23 mouse cellular contexts compared by ENCODE assay signal in the genomic region with DNA sequence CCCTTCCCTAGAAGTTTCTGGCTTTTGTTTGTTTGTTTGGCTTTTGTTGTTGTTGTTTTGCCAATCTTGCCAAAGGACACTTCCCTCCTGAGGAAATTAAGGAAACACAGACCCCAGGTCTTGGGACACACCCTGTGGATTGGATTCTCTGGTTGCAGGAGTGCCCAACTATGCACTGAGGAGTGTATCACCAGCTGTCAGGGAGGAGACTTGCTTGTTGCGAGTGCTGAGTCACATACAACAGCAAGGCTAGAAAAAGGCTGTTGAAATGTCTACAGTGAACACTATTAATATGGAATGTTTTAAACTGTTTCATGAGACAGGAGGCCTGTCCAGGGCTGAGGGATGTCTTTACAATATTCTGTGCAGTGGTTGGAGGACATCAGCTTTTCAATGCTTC. TPM values are rescaled to one million over a fixed set of nuclear protein-coding genes. Genes with fewer than 3 reads are reported as not detected.
DNase-seq lines count a peak whose midpoint lies in the region; ATAC-seq and TF ChIP-seq lines count a peak whose summit lies in the region.
"Had no signal": no experiment of that assay in that cellular context is flagged by ENCODE, and none has a peak within 500 bp of the region (broad histone marks: within the 10 kb centered on the region; RNA-seq: fewer than 3 reads in every experiment).

No protein-coding gene starts in this region.

- no peak for TF ChIP-seq EP300 in lung, postnatal 0 days (IDR thresholded peaks at IDR 0.05)
- TF ChIP-seq EP300 in CH12.LX (IDR thresholded peaks at IDR 0.05; ENCODE audit: low read length), result no peak

- 59% methylated on average over 1 of the region's 1 CpGs for WGBS in lung, postnatal 0 days
- 61% methylated on average over 1 of the region's 1 CpGs for WGBS in midbrain, postnatal 0 days
- 77% methylated on average over 1 of the region's 1 CpGs for WGBS in hindbrain, embryonic 14.5 days

- in situ Hi-C loops in CH12.LX (cut with MboI; ENCODE audit: low pct_ligation_motif_present, low pct_unique_long_range_greater_than_20kb, low sequenced_read_pairs), result no loop called here

- H3K27ac ChIP-seq in lung, postnatal 0 days (ENCODE audit: low read length), result no peak overlapping the region
- H3K27ac ChIP-seq in CH12.LX (ENCODE audit: insufficient read depth, low read depth), result peak overlapping the region; percentile 19; the same call in 1 of the 2 replicates
- no peak overlapping the region for H3K27ac ChIP-seq in midbrain, postnatal 0 days (ENCODE audit: low read depth, low read length)
- no peak overlapping the region for H3K27ac ChIP-seq in hindbrain, embryonic 14.5 days
- H3K27ac ChIP-seq: embryonic facial prominence, embryonic 15.5 days; forebrain, embryonic 10.5 days; heart, adult 2 months; heart, embryonic 15.5 days had no signal

- TF ChIP-seq POLR2A in CH12.LX (IDR thresholded peaks at IDR 0.05; ENCODE audit: low read depth, low read length), result no peak

- no peak overlapping the region for H3K9ac ChIP-seq in lung, postnatal 0 days (replicated peaks; ENCODE audit: low read depth)
- no peak overlapping the region for H3K9ac ChIP-seq in CH12.LX (ENCODE audit: insufficient read depth, low read depth)
- H3K9ac ChIP-seq in midbrain, postnatal 0 days (replicated peaks; ENCODE audit: low read length, poor library complexity, severe bottlenecking), result no peak overlapping the region
- H3K9ac ChIP-seq in hindbrain, embryonic 14.5 days, result no peak overlapping the region
- H3K9ac ChIP-seq: embryonic facial prominence, embryonic 15.5 days; heart, embryonic 15.5 days had no signal

- DNase-seq in lung, postnatal 0 days (ENCODE audit: low spot score), result peak; percentile 38
- no peak for DNase-seq in lung, postnatal 25 days (ENCODE audit: low spot score)
- no peak for DNase-seq in CH12.LX (ENCODE audit: extremely low read depth)
- peak; percentile 45 for DNase-seq in brain, adult 2 months (ENCODE audit: low read depth, low spot score)
- no peak for DNase-seq in left cerebral cortex, adult 9 months (ENCODE audit: low spot score in 2 of 2)
- DNase-seq in midbrain, postnatal 0 days (ENCODE audit: low spot score), result no peak
- DNase-seq in hindbrain, embryonic 14.5 days (ENCODE audit: low spot score), result no peak
- DNase-seq: adrenal gland, postnatal 14 days; cerebellum, adult 18-20 months; cerebellum, adult 9-11 months; embryo, embryonic 11 days; gastrocnemius, postnatal 10 days; heart, adult 2 months; heart, postnatal 36 days had no signal

- no peak for TF ChIP-seq RAD21 in CH12.LX (IDR thresholded peaks at IDR 0.05; ENCODE audit: low read depth, low read length)

- dilution Hi-C loops in CH12.LX (cut with MboI; ENCODE audit: extremely low pct_ligation_motif_present, extremely low pct_unique_long_range_greater_than_20kb, low sequenced_read_pairs), result no loop called here

- no peak for TF ChIP-seq CTCF in lung, postnatal 0 days (IDR thresholded peaks at IDR 0.05)
- TF ChIP-seq CTCF in CH12.LX (conservative IDR thresholded peaks at IDR 0.05 in 1 of 2, IDR thresholded peaks at IDR 0.05 in 1 of 2; ENCODE audit: low read depth in 2 of 2, low read length in 2 of 2), result no peak
- no peak for TF ChIP-seq CTCF in midbrain, postnatal 0 days (IDR thresholded peaks at IDR 0.05)

- no peaks in the 10 kb centered on the region for H3K9me3 ChIP-seq in lung, postnatal 0 days (ENCODE audit: low read length)
- no peaks in the 10 kb centered on the region for H3K9me3 ChIP-seq in CH12.LX (replicated peaks; ENCODE audit: low read length)
- H3K9me3 ChIP-seq in midbrain, postnatal 0 days (ENCODE audit: low read length), result no peaks in the 10 kb centered on the region
- no peaks in the 10 kb centered on the region for H3K9me3 ChIP-seq in hindbrain, embryonic 14.5 days (ENCODE audit: control insufficient read depth, low read length)
- H3K9me3 ChIP-seq: embryonic facial prominence, embryonic 15.5 days; forebrain, embryonic 10.5 days; heart, embryonic 15.5 days had no signal

- H3K4me3 ChIP-seq in lung, postnatal 0 days (ENCODE audit: low read depth, low read length), result no peak overlapping the region
- H3K4me3 ChIP-seq in CH12.LX (replicated peaks in 1 of 3; ENCODE audit: low read depth in 2 of 3, low read length in 2 of 3, poor library complexity in 1 of 3), result no peak overlapping the region
- no peak overlapping the region for H3K4me3 ChIP-seq in midbrain, postnatal 0 days (ENCODE audit: low read depth, low read length)
- no peak overlapping the region for H3K4me3 ChIP-seq in hindbrain, embryonic 14.5 days (replicated peaks; ENCODE audit: low read length)
- H3K4me3 ChIP-seq: embryonic facial prominence, embryonic 15.5 days; erythroblast, embryonic 14.5 days; forebrain, embryonic 10.5 days; heart, adult 2 months; heart, embryonic 15.5 days had no signal

- H3K27me3 ChIP-seq in lung, postnatal 0 days (replicated peaks; ENCODE audit: insufficient read depth, low read length), result no peaks in the 10 kb centered on the region
- peaks cover 3% of the 10 kb centered on the region for H3K27me3 ChIP-seq in CH12.LX (replicated peaks)
- no peaks in the 10 kb centered on the region for H3K27me3 ChIP-seq in midbrain, postnatal 0 days (ENCODE audit: insufficient read depth, low read length)
- H3K27me3 ChIP-seq in hindbrain, embryonic 14.5 days (ENCODE audit: control insufficient read depth, insufficient read depth, low read length), result 0 out of 2 replicates have a peak, but pooled peaks cover 4% of the 10 kb centered on the region
- H3K27me3 ChIP-seq: embryonic facial prominence, embryonic 15.5 days; heart, embryonic 15.5 days had no signal

- H3K4me2 ChIP-seq in lung, postnatal 0 days (replicated peaks; ENCODE audit: low read depth, low read length), result no peak overlapping the region
- no peak overlapping the region for H3K4me2 ChIP-seq in CH12.LX (ENCODE audit: insufficient read depth, low read depth, poor library complexity, severe bottlenecking)
- H3K4me2 ChIP-seq in midbrain, postnatal 0 days (ENCODE audit: low read depth, low read length, poor library complexity, severe bottlenecking), result no peak overlapping the region
- H3K4me2 ChIP-seq in hindbrain, embryonic 14.5 days (replicated peaks), result no peak overlapping the region
- H3K4me2 ChIP-seq: embryonic facial prominence, embryonic 15.5 days; heart, embryonic 11.5 days; heart, embryonic 15.5 days had no signal

- H3K36me3 ChIP-seq in lung, postnatal 0 days (ENCODE audit: insufficient read depth, low read length), result no peaks in the 10 kb centered on the region
- H3K36me3 ChIP-seq in CH12.LX (replicated peaks in 1 of 2; ENCODE audit: control insufficient read depth in 1 of 2, insufficient read depth in 1 of 2, low read length in 1 of 2), result no peaks in the 10 kb centered on the region
- no peaks in the 10 kb centered on the region for H3K36me3 ChIP-seq in midbrain, postnatal 0 days (ENCODE audit: insufficient read depth, low read length)
- no peaks in the 10 kb centered on the region for H3K36me3 ChIP-seq in hindbrain, embryonic 14.5 days (replicated peaks; ENCODE audit: control insufficient read depth, insufficient read depth)
- H3K36me3 ChIP-seq: embryonic facial prominence, embryonic 15.5 days; forebrain, embryonic 10.5 days; heart, embryonic 15.5 days had no signal

- no peak for ATAC-seq in lung, postnatal 0 days
- ATAC-seq in midbrain, postnatal 0 days (ENCODE audit: low FRiP score), result no peak
- ATAC-seq in hindbrain, embryonic 14.5 days (ENCODE audit: low FRiP score), result no peak
- ATAC-seq: forebrain, embryonic 14.5 days; hindbrain, embryonic 16.5 days; inflammation-experienced regulatory T-cells, adult 6 months; intestine, postnatal 0 days had no signal

- no peaks in the 10 kb centered on the region for H3K4me1 ChIP-seq in lung, postnatal 0 days (ENCODE audit: insufficient read depth, low read depth, low read length)
- peaks cover 27 to 66% of the 10 kb centered on the region in 2 experiments for H3K4me1 ChIP-seq in CH12.LX (ENCODE audit: control insufficient read depth in 1 of 2, insufficient read depth in 2 of 2)
- H3K4me1 ChIP-seq in midbrain, postnatal 0 days (ENCODE audit: insufficient read depth, low read length), result no peaks in the 10 kb centered on the region
- H3K4me1 ChIP-seq in hindbrain, embryonic 14.5 days (replicated peaks; ENCODE audit: control insufficient read depth, insufficient read depth, low read length), result no peaks in the 10 kb centered on the region
- H3K4me1 ChIP-seq: embryonic facial prominence, embryonic 15.5 days; heart, embryonic 15.5 days had no signal

- H3K79me2 ChIP-seq in CH12.LX (replicated peaks; ENCODE audit: control insufficient read depth, extremely low read depth, insufficient read depth, poor library complexity, severe bottlenecking), result no peaks in the 10 kb centered on the region

TF ChIP-seq in CH12.LX, 34 proteins besides CTCF, POLR2A, EP300 and RAD21:
- TF ChIP-seq MYC (IDR thresholded peaks at IDR 0.05; ENCODE audit: low read depth, low read length) (no peak), ZC3H11A (IDR thresholded peaks at IDR 0.05; ENCODE audit: low read depth, low read length) (no peak), POLR2AphosphoS2 (IDR thresholded peaks at IDR 0.05; ENCODE audit: low read depth, low read length) (no peak), JUND (conservative IDR thresholded peaks at IDR 0.05; ENCODE audit: low read depth, low read length) (no peak), RCOR1 (conservative IDR thresholded peaks at IDR 0.05; ENCODE audit: low read depth, low read length) (no peak), ZNF384 (IDR thresholded peaks at IDR 0.05; ENCODE audit: low read depth, low read length) (no peak), SIN3A (IDR thresholded peaks at IDR 0.05; ENCODE audit: low read length) (no peak), CHD1 (IDR thresholded peaks at IDR 0.05; ENCODE audit: low read depth, low read length) (no peak), UBTF (IDR thresholded peaks at IDR 0.05; ENCODE audit: low read depth, low read length) (no peak), JUN (IDR thresholded peaks at IDR 0.05; ENCODE audit: insufficient read depth, low read depth, low read length) (no peak)

RNA-seq across cellular contexts. Expression of gene Phf21a, which starts 26.0 kb away (rescaled TPM):
- polyA plus RNA-seq in lung, postnatal 0 days (2015; fragmentation: Nextera tagmentation; extraction: Ambion mirVana), result 12.9 and 13.6 TPM in 2 replicates
- total RNA-seq in CH12.LX (2012; rRNA removed) (12.0 and 12.3 TPM in 2 replicates), CH12.LX (2014; rRNA removed) (8.8 and 10.2 TPM in 2 replicates)
- 24.5 and 28.0 TPM in 2 replicates for polyA plus RNA-seq in CH12.LX (2012; ENCODE audit: insufficient read length, low read depth)
- 41.3 and 117 TPM in 2 replicates for total RNA-seq in midbrain, postnatal 0 days (2014; rRNA removed)
- 24.1 and 31.7 TPM in 2 replicates for polyA plus RNA-seq in midbrain, postnatal 0 days (2015; fragmentation: Nextera tagmentation; extraction: Ambion mirVana)
- polyA plus RNA-seq in hindbrain, embryonic 14.5 days (2014; fragmentation: Nextera tagmentation; extraction: Ambion mirVana), result 29.6 and 32.2 TPM in 2 replicates

RNA-seq across cellular contexts. Expression of gene Creb3l1, which starts 42.6 kb away (rescaled TPM):
- 7.0 and 8.1 TPM in 2 replicates for polyA plus RNA-seq in lung, postnatal 0 days (2015; fragmentation: Nextera tagmentation; extraction: Ambion mirVana)
- total RNA-seq in CH12.LX (2012; rRNA removed) (0.29 and 0.59 TPM in 2 replicates), CH12.LX (2014; rRNA removed) (0.08 and 0.27 TPM in 2 replicates)
- 1.5 and 2.0 TPM in 2 replicates for polyA plus RNA-seq in CH12.LX (2012; ENCODE audit: insufficient read length, low read depth)
- 3.2 TPM in 2 replicates for total RNA-seq in midbrain, postnatal 0 days (2014; rRNA removed)
- polyA plus RNA-seq in midbrain, postnatal 0 days (2015; fragmentation: Nextera tagmentation; extraction: Ambion mirVana), result 2.7 and 3.8 TPM in 2 replicates
- polyA plus RNA-seq in hindbrain, embryonic 14.5 days (2014; fragmentation: Nextera tagmentation; extraction: Ambion mirVana), result 3.5 and 3.6 TPM in 2 replicates

Comparison
In these comparisons a context has a peak if more than half of its experiments do, and no peak if none do; other contexts are left out.
1. DNase-seq: peak in lung, postnatal 0 days (single experiment) and brain, adult 2 months (single experiment); none in lung, postnatal 25 days (single experiment), CH12.LX (single experiment), left cerebral cortex, adult 9 months (0 of 2), midbrain, postnatal 0 days (single experiment) and hindbrain, embryonic 14.5 days (single experiment).